Mouse (Mus musculus): ENCODE data around the gene Elp4. TPM values are rescaled to one million over a fixed set of nuclear protein-coding genes. Genes with fewer than 3 reads are reported as not detected.

The Elp4 gene
- polyA plus RNA-seq, 1 experiment, result 11.3 TPM

DNA sequence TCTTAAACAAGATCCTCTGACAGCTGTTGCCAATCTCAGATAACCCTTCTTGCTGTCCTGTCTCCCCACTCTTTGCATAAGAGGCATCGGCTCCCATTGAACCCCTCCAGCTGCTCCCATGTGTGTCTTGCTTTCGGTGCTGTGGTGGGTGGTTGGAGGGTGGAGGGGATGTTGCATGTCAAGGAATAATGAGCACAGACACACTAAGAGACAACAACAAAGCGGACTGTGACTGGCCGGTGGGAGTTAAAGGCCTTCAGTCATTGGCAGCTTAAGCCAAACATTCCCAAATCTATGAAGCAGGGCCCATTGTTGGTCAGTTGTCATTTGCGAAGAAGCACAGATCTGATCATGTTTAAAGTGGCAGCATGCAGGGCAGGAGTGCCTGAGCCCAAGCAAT lies 206.6 kb downstream of the Elp4 start:
- no peak for TF ChIP-seq TCF12 (IDR thresholded peaks at IDR 0.05; ENCODE audit: insufficient read depth, poor library complexity, severe bottlenecking)
- no peak for TF ChIP-seq USF1 (IDR thresholded peaks at IDR 0.05; ENCODE audit: low read depth)
- TF ChIP-seq MAX (IDR thresholded peaks at IDR 0.05; ENCODE audit: low read depth), result no peak
- Histone ChIP-seq H3ac (ENCODE audit: control insufficient read depth, insufficient read length) (no peak overlapping the region), H3K4me2 (ENCODE audit: low read depth) (no peak overlapping the region), H3K79me2 (ENCODE audit: control insufficient read depth, insufficient read depth) (no peaks in the 10 kb centered on the region), H3K4me3 (no peak overlapping the region), H3K27me3 (ENCODE audit: control insufficient read depth, insufficient read depth, insufficient read length) (no peaks in the 10 kb centered on the region), H3K36me3 (ENCODE audit: control insufficient read depth, insufficient read depth) (no peaks in the 10 kb centered on the region)

DNA sequence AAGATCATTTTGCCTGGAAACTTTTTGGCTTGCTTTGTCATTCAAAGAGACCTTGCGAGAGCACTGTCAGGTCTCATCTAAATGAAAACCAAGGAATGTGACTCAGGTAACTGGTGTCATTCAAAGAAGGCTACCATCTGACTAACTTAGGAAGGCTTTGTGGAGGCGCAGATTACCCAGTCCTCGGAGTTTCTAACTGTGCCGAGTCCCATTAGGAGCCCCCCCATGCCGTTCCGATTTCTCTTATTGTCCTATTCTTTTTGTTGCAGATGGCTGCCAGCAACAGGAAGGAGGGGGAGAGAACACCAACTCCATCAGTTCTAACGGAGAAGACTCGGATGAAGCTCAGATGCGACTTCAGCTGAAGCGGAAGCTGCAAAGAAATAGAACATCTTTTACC lies 213.1 kb downstream of the Elp4 start:
- H3K27me3 ChIP-seq (ENCODE audit: control insufficient read depth, insufficient read depth, insufficient read length), result no peaks in the 10 kb centered on the region
- TF ChIP-seq SRF (IDR thresholded peaks at IDR 0.05; ENCODE audit: control insufficient read depth, insufficient read length, low read depth) (no peak), USF1 (IDR thresholded peaks at IDR 0.05; ENCODE audit: low read depth) (no peak), POLR2A (IDR thresholded peaks at IDR 0.05; ENCODE audit: insufficient read length, low read depth) (no peak), E2F4 (IDR thresholded peaks at IDR 0.05; ENCODE audit: insufficient read depth) (no peak), TCF12 (IDR thresholded peaks at IDR 0.05; ENCODE audit: insufficient read depth, poor library complexity, severe bottlenecking) (no peak), MYOD1 (IDR thresholded peaks at IDR 0.05; ENCODE audit: control insufficient read depth in 1 of 3, insufficient read length in 2 of 3, low read depth in 2 of 3) (no peak), TCF3 (IDR thresholded peaks at IDR 0.05; ENCODE audit: insufficient read length, low read depth) (no peak), CEBPB (IDR thresholded peaks at IDR 0.05; ENCODE audit: insufficient read depth, poor library complexity, severe bottlenecking) (no peak), MYOG (IDR thresholded peaks at IDR 0.05; ENCODE audit: control insufficient read depth in 1 of 3, insufficient read depth in 1 of 3, insufficient read length in 2 of 3, low read depth in 2 of 3) (no peak), POLR2AphosphoS2 (IDR thresholded peaks at IDR 0.05; ENCODE audit: insufficient read length, low read depth) (no peak), REST (IDR thresholded peaks at IDR 0.05; ENCODE audit: insufficient read depth, insufficient read length) (no peak), MAX (IDR thresholded peaks at IDR 0.05; ENCODE audit: low read depth) (no peak)
- no peaks in the 10 kb centered on the region for H3K36me3 ChIP-seq (ENCODE audit: control insufficient read depth, insufficient read depth)
- no peaks in the 10 kb centered on the region for H3K79me2 ChIP-seq (ENCODE audit: control insufficient read depth, insufficient read depth)
- H3K4me3 ChIP-seq, result no peak overlapping the region
- no peak overlapping the region for H3ac ChIP-seq (ENCODE audit: control insufficient read depth, insufficient read length)
- H3K4me2 ChIP-seq (ENCODE audit: low read depth), result no peak overlapping the region

DNA sequence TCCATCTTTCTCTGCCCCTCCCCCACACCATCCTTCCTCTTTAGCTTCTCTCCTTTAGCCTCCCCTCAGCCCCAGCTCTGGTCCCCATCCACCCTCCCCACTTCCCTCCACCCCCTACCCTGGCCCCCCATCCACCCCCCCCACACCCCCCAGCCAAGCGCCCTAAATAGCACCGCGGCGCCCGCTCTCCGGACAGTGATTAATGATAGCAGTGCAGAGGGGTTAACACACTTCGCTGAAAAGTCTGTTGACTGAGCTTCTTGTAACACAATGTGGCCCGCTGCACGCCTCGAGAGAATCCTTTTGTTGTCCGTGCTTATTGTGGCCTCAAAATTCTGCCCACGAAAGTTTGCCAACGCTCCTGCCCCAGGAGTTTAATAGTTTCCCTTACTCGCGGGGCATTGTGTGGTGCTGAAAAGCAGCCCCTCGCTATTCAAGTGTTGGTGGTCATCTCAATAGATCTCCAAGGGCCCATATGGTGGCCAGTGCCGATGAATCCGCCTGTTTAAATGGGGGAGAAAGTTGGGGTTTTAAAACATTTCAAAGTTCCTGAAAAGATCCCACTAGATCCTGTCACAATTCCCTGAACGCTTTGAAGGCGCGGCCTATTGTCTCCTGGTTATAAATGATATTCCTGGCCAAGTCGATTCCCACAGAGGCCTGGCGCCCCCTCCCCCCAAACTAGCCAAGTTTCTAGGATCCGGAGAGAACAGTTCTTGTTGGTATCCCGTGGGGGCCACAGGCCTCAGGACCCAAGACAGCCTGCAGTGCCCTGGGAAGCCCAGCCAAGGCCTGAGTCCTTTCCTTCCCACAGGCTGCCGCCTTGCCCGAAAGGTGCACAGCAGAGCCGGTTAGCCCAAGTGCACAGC lies 214.4 kb downstream of the Elp4 start:
- H3K4me3 ChIP-seq, result no peak overlapping the region
- H3K4me2 ChIP-seq (ENCODE audit: low read depth), result no peak overlapping the region
- H3K79me2 ChIP-seq (ENCODE audit: control insufficient read depth, insufficient read depth), result no peaks in the 10 kb centered on the region
- H3K27me3 ChIP-seq (ENCODE audit: control insufficient read depth, insufficient read depth, insufficient read length), result no peaks in the 10 kb centered on the region
- H3K36me3 ChIP-seq (ENCODE audit: control insufficient read depth, insufficient read depth), result no peaks in the 10 kb centered on the region
- no peak overlapping the region for H3ac ChIP-seq (ENCODE audit: control insufficient read depth, insufficient read length)
- TF ChIP-seq MYOD1 (IDR thresholded peaks at IDR 0.05; ENCODE audit: control insufficient read depth in 1 of 3, insufficient read length in 2 of 3, low read depth in 2 of 3) (no peak), POLR2AphosphoS2 (IDR thresholded peaks at IDR 0.05; ENCODE audit: insufficient read length, low read depth) (no peak), MYOG (IDR thresholded peaks at IDR 0.05; ENCODE audit: control insufficient read depth in 1 of 3, insufficient read depth in 1 of 3, insufficient read length in 2 of 3, low read depth in 2 of 3) (no peak), TCF3 (IDR thresholded peaks at IDR 0.05; ENCODE audit: insufficient read length, low read depth) (no peak), SRF (IDR thresholded peaks at IDR 0.05; ENCODE audit: control insufficient read depth, insufficient read length, low read depth) (no peak)

DNA sequence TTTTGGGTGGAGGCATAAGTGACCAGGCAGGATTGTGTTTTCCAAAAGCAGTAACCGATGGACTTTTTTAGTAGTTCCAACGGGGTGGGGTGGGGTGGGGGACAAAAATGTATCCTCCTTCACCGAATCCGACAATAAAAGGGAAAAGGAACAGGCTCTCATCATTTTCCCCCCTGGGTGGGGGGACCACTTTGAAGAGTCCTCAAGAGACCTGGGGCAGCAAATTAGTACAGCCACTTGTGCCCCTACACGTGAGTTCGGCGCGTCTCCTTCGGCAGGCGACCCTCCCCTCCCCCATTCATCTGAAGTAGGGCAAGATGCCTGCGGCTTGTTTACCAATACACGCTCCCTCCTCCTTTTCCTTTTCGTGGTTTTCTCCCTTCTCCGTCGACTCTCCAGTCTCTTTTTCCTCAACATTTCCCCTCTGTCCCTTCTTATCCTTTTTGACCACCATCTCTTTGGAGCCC lies 215.0 kb downstream of the Elp4 start:
- no peak overlapping the region for H3K4me3 ChIP-seq
- no peaks in the 10 kb centered on the region for H3K79me2 ChIP-seq (ENCODE audit: control insufficient read depth, insufficient read depth)
- H3K4me2 ChIP-seq (ENCODE audit: low read depth), result no peak overlapping the region
- no peaks in the 10 kb centered on the region for H3K27me3 ChIP-seq (ENCODE audit: control insufficient read depth, insufficient read depth, insufficient read length)
- no peaks in the 10 kb centered on the region for H3K36me3 ChIP-seq (ENCODE audit: control insufficient read depth, insufficient read depth)
- TF ChIP-seq POLR2A (IDR thresholded peaks at IDR 0.05; ENCODE audit: insufficient read length, low read depth), result no peak
- TF ChIP-seq TCF3 (IDR thresholded peaks at IDR 0.05; ENCODE audit: insufficient read length, low read depth), result no peak
- TF ChIP-seq MYOG (IDR thresholded peaks at IDR 0.05; ENCODE audit: control insufficient read depth in 1 of 3, insufficient read depth in 1 of 3, insufficient read length in 2 of 3, low read depth in 2 of 3), result no peak
- no peak overlapping the region for H3ac ChIP-seq (ENCODE audit: control insufficient read depth, insufficient read length)

DNA sequence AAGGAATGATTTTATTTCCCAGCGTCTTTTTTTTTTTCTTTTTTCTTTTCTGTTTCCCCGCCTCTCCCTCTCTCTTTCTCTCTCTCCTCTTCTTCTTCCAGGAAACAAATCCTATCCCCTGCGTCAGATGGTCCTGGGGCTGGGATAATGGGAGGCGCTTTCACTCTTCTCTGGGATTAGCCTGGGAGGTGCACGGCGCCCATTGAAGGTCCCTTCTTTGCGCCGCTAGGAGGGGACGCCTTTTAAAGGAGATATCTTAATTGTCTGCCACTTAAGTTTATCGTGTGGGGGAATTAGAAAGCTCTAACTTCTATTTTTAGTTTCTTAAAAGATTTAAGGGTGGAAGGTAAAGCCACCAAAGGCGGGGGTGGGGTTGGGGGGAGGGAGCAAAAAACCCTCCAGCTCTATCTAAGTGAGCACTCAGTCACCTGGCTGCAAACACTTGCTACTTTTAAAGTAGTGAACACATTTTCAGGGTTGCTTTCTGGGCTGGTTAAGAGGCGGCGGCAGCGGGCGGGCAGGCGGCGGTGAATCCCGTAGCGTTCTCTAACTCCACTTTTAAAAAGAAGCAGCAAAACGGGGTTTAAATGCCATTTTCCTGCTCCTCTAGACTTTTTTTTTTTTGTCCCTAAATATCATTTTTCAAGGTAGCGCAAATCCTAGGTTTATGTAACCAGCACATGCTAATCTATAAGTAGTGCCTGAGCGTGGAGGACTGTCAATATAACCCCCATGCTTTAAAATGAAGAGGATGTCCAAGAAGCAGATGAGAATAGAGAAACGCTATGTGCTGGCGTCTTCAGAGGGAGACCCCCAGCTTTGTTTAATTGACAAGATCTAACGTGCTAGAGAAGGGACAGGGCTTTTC lies 215.7 kb downstream of the Elp4 start:
- H3K36me3 ChIP-seq (ENCODE audit: control insufficient read depth, insufficient read depth), result no peaks in the 10 kb centered on the region
- H3K4me2 ChIP-seq (ENCODE audit: low read depth), result peak overlapping the region; percentile 47
- peak overlapping the region; percentile 8 for H3K4me3 ChIP-seq
- H3K79me2 ChIP-seq (ENCODE audit: control insufficient read depth, insufficient read depth), result no peaks in the 10 kb centered on the region
- no peak for TF ChIP-seq USF1 (IDR thresholded peaks at IDR 0.05; ENCODE audit: low read depth)
- TF ChIP-seq REST (IDR thresholded peaks at IDR 0.05; ENCODE audit: insufficient read depth, insufficient read length), result no peak
- no peak for TF ChIP-seq POLR2AphosphoS2 (IDR thresholded peaks at IDR 0.05; ENCODE audit: insufficient read length, low read depth)
- no peaks in the 10 kb centered on the region for H3K27me3 ChIP-seq (ENCODE audit: control insufficient read depth, insufficient read depth, insufficient read length)
- H3ac ChIP-seq (ENCODE audit: control insufficient read depth, insufficient read length), result no peak overlapping the region

All from myocyte (in vitro differentiated cells).